Mouse (Mus musculus) kidney, adult 9 months (tissue): Measurements from ENCODE around the gene Tenm3.

Experiments used
- DNase-seq: peaks from one replicate; pipeline ENCODE4 v3.0.0; 2022

The Tenm3 gene

GRCm38 (mm10) chr8:48236968-48237367, 606.8 kb downstream of the Tenm3 start:
- no peak for DNase-seq

GRCm38 (mm10) chr8:48232927-48233326, 610.8 kb downstream of the Tenm3 start:
- DNase-seq = no peak

- DNase-seq = no peak
Observed at GRCm38 (mm10) chr8:48231882-48232281, 611.9 kb downstream of the Tenm3 start.

GRCm38 (mm10) chr8:48231389-48231788, 612.4 kb downstream of the Tenm3 start:
- no peak for DNase-seq

- DNase-seq = no peak
Observed at GRCm38 (mm10) chr8:48228676-48229075, 615.1 kb downstream of the Tenm3 start.

- no peak for DNase-seq
Observed at GRCm38 (mm10) chr8:48224753-48225152, 619.0 kb downstream of the Tenm3 start.

GRCm38 (mm10) chr8:48222429-48222769, 621.4 kb downstream of the Tenm3 start:
- DNase-seq = peak; percentile 86

GRCm38 (mm10) chr8:48221724-48222428, 621.9 kb downstream of the Tenm3 start:
- peak; percentile 49 for DNase-seq

- no peak for DNase-seq
Observed at GRCm38 (mm10) chr8:48221304-48221703, 622.4 kb downstream of the Tenm3 start.

GRCm38 (mm10) chr8:48220529-48221181, 623.1 kb downstream of the Tenm3 start:
- DNase-seq = no peak

- no peak for DNase-seq
Observed at GRCm38 (mm10) chr8:48215071-48215501, 628.7 kb downstream of the Tenm3 start.

- no peak for DNase-seq
Observed at GRCm38 (mm10) chr8:48214386-48214785, 629.4 kb downstream of the Tenm3 start.

GRCm38 (mm10) chr8:48211931-48212330, 631.8 kb downstream of the Tenm3 start:
- no peak for DNase-seq

- no peak for DNase-seq
Observed at GRCm38 (mm10) chr8:48207567-48207966, 636.2 kb downstream of the Tenm3 start.

- DNase-seq = no peak
Observed at GRCm38 (mm10) chr8:48206922-48207321, 636.8 kb downstream of the Tenm3 start.

- no peak for DNase-seq
Observed at GRCm38 (mm10) chr8:48204838-48205345, 638.9 kb downstream of the Tenm3 start.

GRCm38 (mm10) chr8:48204114-48204837, 639.5 kb downstream of the Tenm3 start:
- DNase-seq = no peak

GRCm38 (mm10) chr8:48203611-48204010, 640.1 kb downstream of the Tenm3 start:
- DNase-seq = no peak

- DNase-seq = no peak
Observed at GRCm38 (mm10) chr8:48203161-48203560, 640.6 kb downstream of the Tenm3 start.

GRCm38 (mm10) chr8:48202632-48203031, 641.1 kb downstream of the Tenm3 start:
- DNase-seq = no peak

GRCm38 (mm10) chr8:48199171-48199570, 644.6 kb downstream of the Tenm3 start:
- DNase-seq = no peak

GRCm38 (mm10) chr8:48195971-48196370, 647.8 kb downstream of the Tenm3 start:
- no peak for DNase-seq

GRCm38 (mm10) chr8:48188586-48188985, 655.2 kb downstream of the Tenm3 start:
- no peak for DNase-seq

GRCm38 (mm10) chr8:48183758-48184157, 660.0 kb downstream of the Tenm3 start:
- no peak for DNase-seq
